Mouse (Mus musculus): ENCODE measurements around the gene Otud7a.

- TF ChIP-seq CTCF (IDR thresholded peaks at IDR 0.05) (no peak), POLR2A (IDR thresholded peaks at IDR 0.05; ENCODE audit: insufficient read depth, low read depth, low read length) (no peak), EP300 (IDR thresholded peaks at IDR 0.05; ENCODE audit: insufficient read depth, low read depth, low read length) (no peak)
Measured at GRCm38 (mm10) chr7:63586184-63586870, 141.8 kb downstream of the Otud7a start.

Measured in heart, adult 2 months (tissue).